Mouse (Mus musculus) urinary bladder, postnatal 0 days (tissue): Measurements from ENCODE around the gene Creb1. TPM values are rescaled to one million over a fixed set of nuclear protein-coding genes. Genes with fewer than 3 reads are reported as not detected.

Source experiments
- polyA plus RNA-seq: library from polyadenylated mRNA; unstranded; fragments of >200 nt; fragmentation: Nextera tagmentation; extraction: Ambion mirVana; gene quantifications from 2 replicates; pipeline ENCODE4 v1.2.1, GENCODE M21; 2015

Gene Creb1
- 11.7 and 12.2 TPM in 2 replicates for polyA plus RNA-seq

GRCm38 (mm10) chr1:64532589-64533470 is at the start of gene Creb1:
Gene Creb1 (plus strand): TSS chr1:64532645.

GRCm38 (mm10) chr1:64616881-64617714 is 84.7 kb downstream of the Creb1 start, which contains the start of gene Mettl21a:
Gene Mettl21a (minus strand): TSS chr1:64617242.

Other genes starting within 250 kb of the Creb1 start
- gene Mettl21a, start 84.6 kb downstream of the Creb1 start, polyA plus RNA-seq = 17.5 and 18.4 TPM in 2 replicates
- gene Ccnyl1, start 157.8 kb downstream of the Creb1 start, polyA plus RNA-seq = 3.7 and 5.9 TPM in 2 replicates
- gene Fzd5, start 205.1 kb downstream of the Creb1 start, polyA plus RNA-seq = 1.2 and 1.3 TPM in 2 replicates